Mouse (Mus musculus): ENCODE data around the gene Nod2.
A peak's percentile ranks its signal among the peaks of the same experiment; 100 is the strongest.

Nod2 gene

DNA sequence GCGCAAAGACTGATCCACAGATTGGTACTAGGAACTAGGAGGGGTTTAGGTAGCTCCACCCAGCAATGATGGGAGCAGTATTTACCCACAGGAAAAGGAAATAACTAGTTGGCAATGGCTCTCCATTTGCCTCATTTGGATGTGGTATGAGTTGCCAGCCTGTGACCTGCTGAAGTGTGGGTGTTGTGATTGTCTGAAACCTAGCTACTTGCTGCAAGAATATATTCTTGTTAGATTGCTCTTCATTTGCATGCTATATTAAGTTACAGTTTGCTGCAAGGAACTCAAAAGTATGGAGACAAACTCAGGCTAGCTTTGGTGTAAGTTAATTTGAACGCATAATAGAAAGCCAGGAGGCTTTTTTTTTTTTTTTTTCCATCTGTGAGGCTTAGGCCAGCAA lies 33.5 kb downstream of the Nod2 start:
- no peak for DNase-seq (ENCODE audit: low spot score)

GRCm38 (mm10) chr8:88681046-88681445 lies 33.9 kb downstream of the Nod2 start:
- DNase-seq (ENCODE audit: low spot score) = no peak

DNA sequence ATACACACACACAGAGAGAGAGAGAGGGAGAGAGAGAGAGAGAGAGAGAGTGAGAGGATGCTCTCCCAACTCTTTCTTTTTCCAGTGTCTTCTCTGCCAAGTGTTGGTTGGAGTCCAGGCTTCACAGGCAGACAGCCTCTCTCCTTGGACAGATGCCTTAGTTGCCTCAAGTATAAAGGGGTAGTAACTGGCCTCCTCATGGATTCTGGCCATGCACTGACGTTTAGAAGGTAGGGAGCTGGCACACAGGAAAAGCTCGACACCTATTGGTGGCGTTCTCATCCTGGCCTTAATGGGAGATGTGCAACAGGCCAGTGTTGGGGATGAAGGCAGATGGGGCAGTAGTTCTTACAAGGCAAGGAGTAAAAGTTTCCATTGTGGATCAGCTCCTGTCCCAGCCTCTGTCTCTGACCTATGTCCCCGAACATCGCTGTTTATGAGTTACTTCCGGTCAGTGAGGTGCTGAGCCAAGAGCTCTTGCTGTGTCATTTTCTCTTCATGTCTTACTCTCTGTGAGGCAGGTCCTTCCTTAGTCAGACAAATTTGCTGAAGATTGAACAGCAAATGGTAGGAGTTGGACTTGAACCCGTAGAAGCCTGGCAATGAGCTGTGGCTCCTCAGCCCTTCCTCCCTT lies 36.7 kb downstream of the Nod2 start:
- no peak for DNase-seq (ENCODE audit: low spot score)

- DNase-seq (ENCODE audit: low spot score) = no peak
Observed at GRCm38 (mm10) chr8:88686226-88686905, 39.3 kb downstream of the Nod2 start.

- no peak for DNase-seq (ENCODE audit: low spot score)
Observed at GRCm38 (mm10) chr8:88686906-88687235, 39.8 kb downstream of the Nod2 start.

DNA sequence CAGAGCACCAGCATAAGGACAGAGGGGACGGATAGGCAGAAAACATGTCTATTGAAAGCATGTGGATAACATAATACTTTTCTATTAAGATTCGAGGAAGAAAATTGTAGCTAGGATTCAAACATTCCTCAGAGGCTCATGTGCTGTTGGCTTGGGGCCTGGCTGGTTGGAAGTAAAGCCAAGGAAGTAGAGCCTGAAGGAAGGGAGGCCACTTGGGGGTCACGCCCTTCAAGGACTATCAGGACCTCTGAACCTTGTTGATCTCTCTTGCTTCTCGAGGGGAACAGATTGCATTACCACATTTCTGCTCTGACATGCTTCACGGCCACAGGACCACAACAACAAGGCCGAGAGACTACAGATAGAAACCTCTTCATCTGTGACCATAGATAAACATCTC lies 42.0 kb downstream of the Nod2 start:
- DNase-seq (ENCODE audit: low spot score) = no peak

GRCm38 (mm10) chr8:88689891-88690290 lies 42.8 kb downstream of the Nod2 start:
- no peak for DNase-seq (ENCODE audit: low spot score)

GRCm38 (mm10) chr8:88691342-88691948 lies 44.3 kb downstream of the Nod2 start:
- DNase-seq (ENCODE audit: low spot score) = no peak

DNA sequence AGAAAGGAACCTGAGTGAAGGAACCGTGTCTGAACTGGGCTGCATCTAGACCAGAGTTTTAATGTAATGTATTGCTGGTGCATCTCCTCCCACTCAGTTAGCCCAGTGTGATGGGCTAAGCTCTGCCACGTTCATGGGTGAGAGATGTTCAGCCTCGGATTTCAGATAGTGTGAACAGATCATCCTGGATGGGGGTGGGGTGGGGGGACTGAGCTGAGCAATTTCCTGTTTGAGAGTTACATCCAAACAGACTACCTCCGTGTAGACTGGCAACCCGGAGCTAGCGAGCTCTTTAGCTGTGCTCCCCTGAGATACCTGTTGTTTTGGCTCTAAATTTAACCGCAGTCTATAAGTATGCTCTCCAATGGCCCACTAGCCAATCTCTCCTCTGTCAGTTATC lies 44.8 kb downstream of the Nod2 start:
- DNase-seq (ENCODE audit: low spot score) = no peak

DNA sequence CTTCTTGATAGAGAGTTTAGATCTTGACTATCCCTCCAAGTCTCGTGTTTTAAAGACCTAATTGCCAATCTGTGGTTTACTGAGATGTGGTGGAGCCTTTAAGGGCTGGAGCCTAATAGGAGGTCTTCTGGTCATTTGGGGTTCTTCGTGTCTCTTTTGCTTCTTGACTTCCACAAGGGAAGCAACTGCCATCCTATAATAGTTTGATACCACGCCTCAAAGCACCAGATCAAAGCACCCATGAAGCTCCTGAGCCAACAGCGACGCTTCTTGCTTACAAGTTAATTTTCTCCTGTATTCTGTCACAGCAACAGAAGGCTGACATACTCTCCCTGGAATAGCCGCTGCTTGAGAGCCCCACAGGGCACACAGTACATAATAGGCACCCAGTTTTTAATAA lies 45.8 kb downstream of the Nod2 start:
- DNase-seq (ENCODE audit: low spot score) = no peak

GRCm38 (mm10) chr8:88693376-88693775 lies 46.3 kb downstream of the Nod2 start:
- DNase-seq (ENCODE audit: low spot score) = no peak

GRCm38 (mm10) chr8:88694291-88694690 lies 47.2 kb downstream of the Nod2 start:
- DNase-seq (ENCODE audit: low spot score) = no peak

- DNase-seq (ENCODE audit: low spot score) = no peak
Observed at GRCm38 (mm10) chr8:88696228-88696627, 49.1 kb downstream of the Nod2 start.

- DNase-seq (ENCODE audit: low spot score) = peak; percentile 95
Observed at GRCm38 (mm10) chr8:88696721-88697641, 49.9 kb downstream of the Nod2 start, which contains the start of gene Cyld. Gene Cyld, plus strand, starts transcription at chr8:88697028.

GRCm38 (mm10) chr8:88697642-88698031 lies 50.5 kb downstream of the Nod2 start:
- DNase-seq (ENCODE audit: low spot score) = peak; percentile 24

DNA sequence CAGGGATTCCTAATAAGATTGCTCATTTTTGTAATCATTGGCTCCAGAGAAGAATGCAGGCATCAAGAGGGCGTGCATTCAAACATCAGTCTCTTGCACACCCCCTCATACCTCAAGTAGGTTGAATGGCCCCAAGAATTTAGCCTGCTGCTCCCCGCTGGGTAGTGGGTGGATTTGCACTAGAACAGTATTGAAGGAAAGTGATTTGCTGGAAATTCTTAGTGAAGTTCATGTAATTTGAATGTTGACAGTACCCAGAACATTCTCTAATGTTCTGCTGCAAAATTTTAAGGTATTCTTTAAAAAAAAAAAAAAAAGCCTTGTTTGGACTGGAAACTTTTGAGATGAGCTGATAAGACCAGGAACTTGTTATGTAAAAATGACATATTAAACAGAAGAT lies 50.9 kb downstream of the Nod2 start:
- DNase-seq (ENCODE audit: low spot score) = no peak

- no peak for DNase-seq (ENCODE audit: low spot score)
Observed at GRCm38 (mm10) chr8:88701611-88702010, 54.5 kb downstream of the Nod2 start.

- DNase-seq (ENCODE audit: low spot score) = no peak
Observed at GRCm38 (mm10) chr8:88702816-88703215, 55.7 kb downstream of the Nod2 start.

GRCm38 (mm10) chr8:88723256-88723963 lies 76.3 kb downstream of the Nod2 start:
- DNase-seq (ENCODE audit: low spot score) = no peak

Data from urinary bladder, postnatal 25 days (tissue).